8 mouse cellular contexts compared by ENCODE assay signal in the genomic region with DNA sequence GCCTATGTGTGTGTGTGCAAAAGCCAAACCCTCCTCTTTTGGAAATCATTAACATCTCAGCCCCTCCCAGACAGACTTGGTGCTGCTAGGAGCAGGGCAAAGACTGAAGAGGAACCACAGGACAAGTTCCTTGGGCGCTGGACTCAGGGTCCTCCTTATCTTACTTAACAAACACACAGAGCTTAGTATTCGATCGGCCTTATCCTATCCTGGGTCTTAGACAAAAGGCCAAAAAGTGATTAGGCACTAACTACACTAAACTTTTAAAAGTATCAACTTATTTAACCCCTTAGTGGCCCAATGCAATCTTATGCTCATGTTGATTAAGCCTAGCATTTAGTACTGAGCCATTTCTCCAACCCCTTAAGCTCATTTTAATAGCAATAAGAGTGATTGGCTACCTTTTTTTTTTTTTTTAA. TPM values are rescaled to one million over a fixed set of nuclear protein-coding genes. Genes with fewer than 3 reads are reported as not detected.
DNase-seq lines count a peak whose midpoint lies in the region; ATAC-seq and TF ChIP-seq lines count a peak whose summit lies in the region.

No protein-coding gene starts in this region.

- peak overlapping the region; percentile 8; the same call in 1 of the 2 replicates for H3K9ac ChIP-seq in lung, embryonic 14.5 days
- H3K9ac ChIP-seq in embryonic facial prominence, embryonic 11.5 days (replicated peaks; ENCODE audit: low read length) = no peak overlapping the region

- H3K36me3 ChIP-seq in lung, embryonic 14.5 days (ENCODE audit: insufficient read depth) = peaks cover 3% of the 10 kb centered on the region; the same call in 1 of the 2 replicates
- no peaks in the 10 kb centered on the region for H3K36me3 ChIP-seq in embryonic facial prominence, embryonic 11.5 days (replicated peaks; ENCODE audit: control insufficient read depth, insufficient read depth, low read depth, low read length)

- no peaks in the 10 kb centered on the region for H3K9me3 ChIP-seq in lung, embryonic 14.5 days (ENCODE audit: low read depth, low read length)
- no peaks in the 10 kb centered on the region for H3K9me3 ChIP-seq in embryonic facial prominence, embryonic 11.5 days (replicated peaks; ENCODE audit: control insufficient read depth, low read length)

- peak overlapping the region; percentile 79 for H3K4me2 ChIP-seq in lung, embryonic 14.5 days
- peak overlapping the region; percentile 72 for H3K4me2 ChIP-seq in embryonic facial prominence, embryonic 11.5 days (ENCODE audit: low read depth, low read length)

- DNase-seq in lung, embryonic 14.5 days = peak; percentile 76
- DNase-seq in lung, postnatal 14 days = no peak
- peak; percentile 58 for DNase-seq in embryonic facial prominence, embryonic 11.5 days (ENCODE audit: low spot score)
- peak; percentile 76 to 91 for DNase-seq in kidney, adult 8-10 months
- DNase-seq in thymus, postnatal 10 days (ENCODE audit: low spot score in 2 of 2) = no peak
- DNase-seq in urinary bladder, postnatal 4 days (ENCODE audit: low spot score in 2 of 2) = no peak
- DNase-seq in right cerebral cortex, adult 2 months (ENCODE audit: low spot score in 2 of 2) = no peak

- ATAC-seq in lung, embryonic 14.5 days (ENCODE audit: insufficient read depth) = peak; percentile 32
- peak; percentile 4; the same call in 1 of the 2 replicates for ATAC-seq in embryonic facial prominence, embryonic 11.5 days (replicated peaks; ENCODE audit: insufficient number of reproducible peaks, low FRiP score, low TSS enrichment, low read depth)
- ATAC-seq in megakaryocyte, adult 5-6 weeks (ENCODE audit: poor library complexity, severe bottlenecking) = 0 out of 2 replicates have a peak, but pooled peaks have one; percentile 4

- WGBS in lung, embryonic 14.5 days = 5% methylated on average over 3 of the region's 3 CpGs
- WGBS in embryonic facial prominence, embryonic 11.5 days = 20% methylated on average over 3 of the region's 3 CpGs

- TF ChIP-seq CTCF in lung, embryonic 14.5 days (IDR thresholded peaks at IDR 0.05; ENCODE audit: low read depth) = no peak

- peaks cover 38% of the 10 kb centered on the region for H3K4me1 ChIP-seq in lung, embryonic 14.5 days (ENCODE audit: insufficient read depth)
- H3K4me1 ChIP-seq in embryonic facial prominence, embryonic 11.5 days (ENCODE audit: control insufficient read depth, insufficient read depth, low read length) = peaks cover 6% of the 10 kb centered on the region

- no peaks in the 10 kb centered on the region for H3K27me3 ChIP-seq in lung, embryonic 14.5 days (ENCODE audit: insufficient read depth, low read length)
- H3K27me3 ChIP-seq in embryonic facial prominence, embryonic 11.5 days (ENCODE audit: control insufficient read depth, insufficient read depth, low read length) = no peaks in the 10 kb centered on the region

- H3K27ac ChIP-seq in lung, embryonic 14.5 days (ENCODE audit: low read depth) = peak overlapping the region; percentile 85
- peak overlapping the region; percentile 86 for H3K27ac ChIP-seq in embryonic facial prominence, embryonic 11.5 days (replicated peaks; ENCODE audit: low read depth, low read length)

- H3K4me3 ChIP-seq in lung, embryonic 14.5 days (ENCODE audit: low read depth, low read length) = peak overlapping the region; percentile 69; the same call in 1 of the 2 replicates
- peak overlapping the region; percentile 82 for H3K4me3 ChIP-seq in embryonic facial prominence, embryonic 11.5 days (ENCODE audit: low read depth, low read length)

RNA-seq across cellular contexts. Expression of a gene that starts 3.8 kb away (rescaled TPM):
- polyA plus RNA-seq in lung, embryonic 14.5 days (2014; fragmentation: Nextera tagmentation; extraction: Ambion mirVana) = 122 and 123 TPM in 2 replicates
- 166 and 179 TPM in 2 replicates for polyA plus RNA-seq in embryonic facial prominence, embryonic 11.5 days (2014; fragmentation: Nextera tagmentation; extraction: Ambion mirVana)
- 28.4 and 48.3 TPM in 2 replicates for total RNA-seq in megakaryocyte, adult 5-6 weeks (2015)
- total RNA-seq in megakaryocyte, adult 5-6 weeks (2017) = 35.0 and 40.1 TPM in 2 replicates

RNA-seq across cellular contexts. Expression of a gene that starts 14.1 kb away (rescaled TPM):
- 51.4 and 59.6 TPM in 2 replicates for polyA plus RNA-seq in lung, embryonic 14.5 days (2014; fragmentation: Nextera tagmentation; extraction: Ambion mirVana)
- polyA plus RNA-seq in embryonic facial prominence, embryonic 11.5 days (2014; fragmentation: Nextera tagmentation; extraction: Ambion mirVana) = 9.8 and 11.1 TPM in 2 replicates
- total RNA-seq in megakaryocyte, adult 5-6 weeks (2015) = 0.20 and 0.55 TPM in 2 replicates
- 0.41 TPM in 1 of 2 replicates, not detected in the other for total RNA-seq in megakaryocyte, adult 5-6 weeks (2017)

RNA-seq across cellular contexts. Expression of a gene that starts 53.0 kb away (rescaled TPM):
- polyA plus RNA-seq in lung, embryonic 14.5 days (2014; fragmentation: Nextera tagmentation; extraction: Ambion mirVana) = 28.5 and 32.7 TPM in 2 replicates
- polyA plus RNA-seq in embryonic facial prominence, embryonic 11.5 days (2014; fragmentation: Nextera tagmentation; extraction: Ambion mirVana) = 40.6 and 45.1 TPM in 2 replicates
- total RNA-seq in megakaryocyte, adult 5-6 weeks (2015) = 8.4 and 9.3 TPM in 2 replicates
- total RNA-seq in megakaryocyte, adult 5-6 weeks (2017) = 7.1 and 8.3 TPM in 2 replicates

Comparison
In these comparisons a context has a peak if more than half of its experiments do, and no peak if none do; other contexts are left out.
1. DNase-seq: peak in lung, embryonic 14.5 days (single experiment), embryonic facial prominence, embryonic 11.5 days (single experiment) and kidney, adult 8-10 months (2 of 2); none in lung, postnatal 14 days (single experiment), thymus, postnatal 10 days (0 of 2), urinary bladder, postnatal 4 days (0 of 2) and right cerebral cortex, adult 2 months (0 of 2).
2. Peak in every context shown above with its lines, with median percentiles within 50 percentile points of each other: ATAC-seq.